Comparison of ENCODE assay signal across 22 mouse cellular contexts in genomic region chr12:98501045-98501444, GRCm38 (mm10).
DNase-seq lines count a peak whose midpoint lies in the region; ATAC-seq and TF ChIP-seq lines count a peak whose summit lies in the region.
"Had no signal": no experiment of that assay in that cellular context is flagged by ENCODE, and none has a peak within 500 bp of the region (broad histone marks: within the 10 kb centered on the region; RNA-seq: fewer than 3 reads in every experiment).

No protein-coding gene starts in this region.

- H3K36me3 ChIP-seq in heart, embryonic 10.5 days, result no peaks in the 10 kb centered on the region
- peaks cover 3% of the 10 kb centered on the region for H3K36me3 ChIP-seq in midbrain, embryonic 14.5 days (ENCODE audit: control insufficient read depth, insufficient read depth, low read length)
- 0 out of 2 replicates have a peak, but pooled peaks cover under 1% of the 10 kb centered on the region for H3K36me3 ChIP-seq in midbrain, postnatal 0 days (ENCODE audit: insufficient read depth, low read length)
- H3K36me3 ChIP-seq in neural tube, embryonic 12.5 days, result peaks cover 1% of the 10 kb centered on the region; the same call in 1 of the 2 replicates
- H3K36me3 ChIP-seq: heart, embryonic 13.5 days; limb, embryonic 13.5 days; liver, embryonic 12.5 days had no signal

- no peak overlapping the region for H3K4me2 ChIP-seq in midbrain, embryonic 14.5 days (ENCODE audit: low read length)
- no peak overlapping the region for H3K4me2 ChIP-seq in midbrain, postnatal 0 days (ENCODE audit: low read depth, low read length, poor library complexity, severe bottlenecking)
- 0 out of 2 replicates have a peak overlapping the region, but pooled peaks have one; percentile 5 for H3K4me2 ChIP-seq in neural tube, embryonic 12.5 days (replicated peaks)
- H3K4me2 ChIP-seq: heart, embryonic 13.5 days; limb, embryonic 13.5 days; liver, embryonic 12.5 days had no signal

- WGBS in heart, embryonic 10.5 days, result 83% methylated on average over 4 of the region's 4 CpGs
- WGBS in midbrain, embryonic 14.5 days, result 76% methylated on average over 4 of the region's 4 CpGs
- 76% methylated on average over 4 of the region's 4 CpGs for WGBS in midbrain, postnatal 0 days
- WGBS in neural tube, embryonic 12.5 days, result 40% methylated on average over 4 of the region's 4 CpGs

- DNase-seq in heart, adult 11 months, result peak; percentile 67
- DNase-seq in heart, embryonic 10.5 days (ENCODE audit: low spot score), result no peak
- DNase-seq in midbrain, embryonic 14.5 days, result no peak
- no peak for DNase-seq in midbrain, postnatal 0 days (ENCODE audit: low spot score)
- no peak for DNase-seq in layer of hippocampus, adult 11-12 months (ENCODE audit: low spot score)
- DNase-seq in adrenal gland, adult 8-10 months, result no peak
- DNase-seq: adrenal gland, postnatal 36 days; cerebellum, postnatal 14 days; forebrain, postnatal 0 days; gastrocnemius, postnatal 14 days; heart, adult 18-20 months; heart, postnatal 14 days; kidney, adult 11 months; kidney, postnatal 4 days; layer of hippocampus, adult 9-11 months; lung, adult 18-20 months; lung, postnatal 10 days; spleen, adult 18-20 months had no signal

- H3K4me3 ChIP-seq in heart, embryonic 10.5 days, result no peak overlapping the region
- H3K4me3 ChIP-seq in midbrain, embryonic 14.5 days (replicated peaks; ENCODE audit: low read depth, low read length), result no peak overlapping the region
- H3K4me3 ChIP-seq in midbrain, postnatal 0 days (ENCODE audit: low read depth, low read length), result no peak overlapping the region
- H3K4me3 ChIP-seq in neural tube, embryonic 12.5 days, result no peak overlapping the region
- H3K4me3 ChIP-seq: heart, embryonic 13.5 days; limb, embryonic 13.5 days; liver, embryonic 12.5 days had no signal

- no peak overlapping the region for H3K9ac ChIP-seq in midbrain, embryonic 14.5 days (replicated peaks; ENCODE audit: low read length)
- H3K9ac ChIP-seq in midbrain, postnatal 0 days (replicated peaks; ENCODE audit: low read length, poor library complexity, severe bottlenecking), result no peak overlapping the region
- no peak overlapping the region for H3K9ac ChIP-seq in neural tube, embryonic 12.5 days
- H3K9ac ChIP-seq: forebrain, postnatal 0 days; heart, embryonic 13.5 days; limb, embryonic 13.5 days; liver, embryonic 12.5 days had no signal

- H3K27me3 ChIP-seq in heart, embryonic 10.5 days (ENCODE audit: insufficient read depth, poor library complexity, severe bottlenecking), result no peaks in the 10 kb centered on the region
- no peaks in the 10 kb centered on the region for H3K27me3 ChIP-seq in midbrain, embryonic 14.5 days (ENCODE audit: control insufficient read depth, insufficient read depth, low read length)
- H3K27me3 ChIP-seq in midbrain, postnatal 0 days (ENCODE audit: insufficient read depth, low read length), result no peaks in the 10 kb centered on the region
- H3K27me3 ChIP-seq in neural tube, embryonic 12.5 days (replicated peaks), result no peaks in the 10 kb centered on the region
- H3K27me3 ChIP-seq: heart, embryonic 13.5 days; limb, embryonic 13.5 days; liver, embryonic 12.5 days had no signal

- TF ChIP-seq CTCF in midbrain, postnatal 0 days (IDR thresholded peaks at IDR 0.05), result no peak

- no peak overlapping the region for H3K27ac ChIP-seq in heart, embryonic 10.5 days
- H3K27ac ChIP-seq in midbrain, embryonic 14.5 days (replicated peaks; ENCODE audit: low read depth, low read length), result peak overlapping the region; percentile 63
- no peak overlapping the region for H3K27ac ChIP-seq in midbrain, postnatal 0 days (ENCODE audit: low read depth, low read length)
- no peak overlapping the region for H3K27ac ChIP-seq in neural tube, embryonic 12.5 days
- H3K27ac ChIP-seq: heart, embryonic 13.5 days; limb, embryonic 13.5 days; liver, embryonic 12.5 days had no signal

- no peaks in the 10 kb centered on the region for H3K9me3 ChIP-seq in heart, embryonic 10.5 days
- H3K9me3 ChIP-seq in midbrain, embryonic 14.5 days (ENCODE audit: control insufficient read depth, low read length), result no peaks in the 10 kb centered on the region
- H3K9me3 ChIP-seq in midbrain, postnatal 0 days (ENCODE audit: low read length), result no peaks in the 10 kb centered on the region
- no peaks in the 10 kb centered on the region for H3K9me3 ChIP-seq in neural tube, embryonic 12.5 days
- H3K9me3 ChIP-seq: heart, embryonic 13.5 days; limb, embryonic 13.5 days; liver, embryonic 12.5 days had no signal

- no peaks in the 10 kb centered on the region for H3K4me1 ChIP-seq in heart, embryonic 10.5 days
- peaks cover 16% of the 10 kb centered on the region for H3K4me1 ChIP-seq in midbrain, embryonic 14.5 days (ENCODE audit: control insufficient read depth, insufficient read depth, low read length)
- H3K4me1 ChIP-seq in midbrain, postnatal 0 days (ENCODE audit: insufficient read depth, low read length), result no peaks in the 10 kb centered on the region; the same call in 1 of the 2 replicates
- peaks cover 20% of the 10 kb centered on the region for H3K4me1 ChIP-seq in neural tube, embryonic 12.5 days
- H3K4me1 ChIP-seq: heart, embryonic 13.5 days; liver, embryonic 12.5 days had no signal

- ATAC-seq in midbrain, embryonic 14.5 days (ENCODE audit: low FRiP score, low TSS enrichment), result no peak
- no peak for ATAC-seq in midbrain, postnatal 0 days (ENCODE audit: low FRiP score)
- ATAC-seq in neural tube, embryonic 12.5 days (ENCODE audit: low FRiP score, low read depth), result peak; percentile 79
- ATAC-seq: forebrain, postnatal 0 days; liver, embryonic 12.5 days had no signal
